Mouse (Mus musculus) midbrain, embryonic 15.5 days (tissue): Measurements from ENCODE around the gene Vegfb. TPM values are rescaled to one million over a fixed set of nuclear protein-coding genes. Genes with fewer than 3 reads are reported as not detected.

ENCODE experiments used
- ATAC-seq: fragments of 200-750 bp; cut with Nextera tagmentation; replicated peaks from 2 replicates; pipeline ENCODE4 v1.8.0; 2017; ENCODE audit warnings: moderate TSS enrichment
- H3K27ac ChIP-seq: fragments of 300-500 bp; sonication (generic); 2 replicates; pipeline ENCODE4 v1.5.1; 2015; ENCODE audit warnings: mild to moderate bottlenecking, inconsistent platforms
- H3K27me3 ChIP-seq: fragments of 300-500 bp; sonication (generic); replicated peaks from 2 replicates; pipeline ENCODE4 v1.6.1; 2015; ENCODE audit warnings: inconsistent platforms
- H3K36me3 ChIP-seq: fragments of 300-500 bp; sonication (generic); replicated peaks from 2 replicates; pipeline ENCODE4 v1.6.1; 2015; ENCODE audit warnings: inconsistent platforms
- H3K4me1 ChIP-seq: fragments of 300-500 bp; sonication (generic); 2 replicates; pipeline ENCODE4 v1.6.1; 2015; ENCODE audit warnings: inconsistent platforms
- H3K4me2 ChIP-seq: fragments of 300-500 bp; sonication (generic); 2 replicates; pipeline ENCODE4 v1.6.1; 2015; ENCODE audit warnings: inconsistent platforms, mild to moderate bottlenecking, moderate library complexity
- H3K4me3 ChIP-seq: fragments of 300-500 bp; sonication (generic); 2 replicates; pipeline ENCODE4 v1.5.1; 2015; ENCODE audit warnings: mild to moderate bottlenecking, inconsistent platforms
- H3K9ac ChIP-seq: fragments of 300-500 bp; sonication (generic); 2 replicates; pipeline ENCODE4 v1.6.1; 2015; ENCODE audit warnings: mild to moderate bottlenecking, inconsistent platforms
- H3K9me3 ChIP-seq: fragments of 300-500 bp; sonication (generic); 2 replicates; pipeline ENCODE4 v1.6.1; 2016; ENCODE audit warnings: inconsistent platforms
- WGBS: fragments of 180-500 bp; shearing (Covaris S2); methylation state at CpG from one replicate; pipeline ENCODE4 v1.1.7; 2015; ENCODE audit warnings: mixed read lengths; 5-methylcytosine and 5-hydroxymethylcytosine counted together
- polyA plus RNA-seq: library from polyadenylated mRNA; unstranded; fragments of >200 nt; fragmentation: Nextera tagmentation; extraction: Ambion mirVana; gene quantifications from 2 replicates; pipeline ENCODE4 v1.2.1, GENCODE M21; 2015

The Vegfb gene
- polyA plus RNA-seq, 1 experiment from 2014 or later: 47.9 TPM

DNA sequence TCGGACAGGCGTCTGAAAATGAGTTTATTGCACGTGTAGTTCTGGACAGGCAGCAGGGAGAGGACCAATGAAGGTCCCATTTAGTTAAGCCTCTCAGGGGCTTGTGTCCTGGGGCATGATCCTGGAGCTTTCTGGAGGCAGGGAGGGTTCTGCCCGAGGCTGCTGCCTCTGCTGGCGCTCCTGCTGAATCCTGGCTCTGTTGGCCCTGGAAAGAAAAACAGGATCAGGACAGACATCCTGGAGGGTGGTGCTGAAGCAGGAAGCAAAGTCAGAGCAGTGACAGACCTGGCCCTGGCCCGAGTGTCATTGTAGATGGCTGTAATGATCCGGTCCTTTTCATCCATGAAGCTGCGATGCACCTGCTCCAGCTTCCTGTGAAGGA, 444 bp upstream of the Vegfb start:
- peak overlapping the region; percentile 79 for H3K9ac ChIP-seq
- H3K27ac ChIP-seq: peak overlapping the region; percentile 79
- H3K9me3 ChIP-seq: no peaks in the 10 kb centered on the region
- H3K4me3 ChIP-seq: peak overlapping the region; percentile 68
- no peaks in the 10 kb centered on the region for H3K36me3 ChIP-seq
- no peaks in the 10 kb centered on the region for H3K27me3 ChIP-seq
- WGBS: 1% methylated on average over 8 of the region's 8 CpGs
- ATAC-seq: no peak
- peak overlapping the region; percentile 88 for H3K4me2 ChIP-seq
- H3K4me1 ChIP-seq: peaks cover 31% of the 10 kb centered on the region

DNA sequence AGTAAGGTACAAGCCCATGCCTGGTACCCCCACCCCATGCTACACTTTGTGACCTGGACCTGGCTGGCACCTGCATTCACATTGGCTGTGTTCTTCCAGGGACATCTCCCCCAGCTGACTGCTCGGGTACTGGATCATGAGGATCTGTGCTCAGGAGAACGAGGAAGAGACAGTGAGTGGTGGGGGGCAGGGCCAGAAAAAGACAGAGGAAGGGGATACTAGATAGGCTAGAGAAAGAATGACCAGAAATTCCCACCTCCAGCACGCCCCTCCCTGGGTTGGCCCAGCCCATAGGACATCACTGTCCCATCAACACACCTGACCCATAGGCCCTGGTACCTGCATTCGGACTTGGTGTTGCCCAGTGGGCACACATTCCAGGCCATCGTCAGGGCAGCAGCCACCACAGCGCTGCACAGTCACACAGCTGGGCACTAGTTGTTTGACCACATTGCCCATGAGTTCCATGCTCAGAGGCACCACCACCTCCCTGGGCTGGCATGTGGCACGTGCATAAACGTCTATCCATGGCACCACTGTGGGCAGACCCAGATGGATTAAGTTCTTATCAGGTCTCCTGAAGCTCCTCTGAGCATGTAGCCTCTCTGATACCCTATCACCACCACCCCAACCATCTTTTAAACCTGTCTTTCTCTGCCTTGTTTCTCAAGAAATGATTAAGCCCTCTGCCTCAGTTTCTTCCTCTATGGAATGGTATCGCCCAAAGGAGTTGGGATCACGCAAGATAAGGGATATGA, 1.3 kb downstream of the Vegfb start:
- 81% methylated on average over 10 of the region's 10 CpGs for WGBS

DNA sequence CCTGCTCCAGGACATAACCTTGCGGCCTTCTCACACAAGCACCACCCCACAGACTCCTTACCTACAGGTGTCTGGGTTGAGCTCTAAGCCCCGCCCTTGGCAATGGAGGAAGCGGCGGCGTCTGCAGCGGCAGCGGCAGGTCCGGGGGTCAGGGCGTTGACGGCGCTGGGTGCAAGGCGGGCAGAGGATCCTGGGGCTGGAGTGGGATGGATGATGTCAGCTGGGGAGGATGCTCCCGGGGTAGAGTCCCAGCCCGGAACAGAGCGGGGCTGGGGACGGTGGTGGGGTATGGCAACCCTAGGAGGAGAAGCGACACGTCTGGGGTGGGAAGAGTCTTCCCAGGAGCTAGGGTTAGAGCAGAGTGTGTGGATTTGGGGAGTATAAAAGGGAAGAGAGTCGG, 2.2 kb downstream of the Vegfb start:
- Histone ChIP-seq H3K4me3 (no peak overlapping the region), H3K4me1 (peaks cover 27% of the 10 kb centered on the region), H3K9me3 (no peaks in the 10 kb centered on the region), H3K27me3 (no peaks in the 10 kb centered on the region), H3K27ac (no peak overlapping the region), H3K36me3 (no peaks in the 10 kb centered on the region), H3K9ac (no peak overlapping the region), H3K4me2 (no peak overlapping the region)
- ATAC-seq: no peak
- WGBS: 87% methylated on average over 19 of the region's 19 CpGs

More for the DNA sequence above, 1.3 kb downstream of the Vegfb start:
- H3K4me2 ChIP-seq: peak overlapping the region; percentile 88
- H3K9ac ChIP-seq: 0 out of 2 replicates have a peak overlapping the region, but pooled peaks have one; percentile 79
- no peaks in the 10 kb centered on the region for H3K27me3 ChIP-seq
- H3K36me3 ChIP-seq: no peaks in the 10 kb centered on the region
- H3K4me3 ChIP-seq: peak overlapping the region; percentile 68
- no peaks in the 10 kb centered on the region for H3K9me3 ChIP-seq
- peaks cover 21% of the 10 kb centered on the region for H3K4me1 ChIP-seq
- H3K27ac ChIP-seq: no peak overlapping the region
- ATAC-seq: no peak; the same call in 1 of the 2 replicates

DNA sequence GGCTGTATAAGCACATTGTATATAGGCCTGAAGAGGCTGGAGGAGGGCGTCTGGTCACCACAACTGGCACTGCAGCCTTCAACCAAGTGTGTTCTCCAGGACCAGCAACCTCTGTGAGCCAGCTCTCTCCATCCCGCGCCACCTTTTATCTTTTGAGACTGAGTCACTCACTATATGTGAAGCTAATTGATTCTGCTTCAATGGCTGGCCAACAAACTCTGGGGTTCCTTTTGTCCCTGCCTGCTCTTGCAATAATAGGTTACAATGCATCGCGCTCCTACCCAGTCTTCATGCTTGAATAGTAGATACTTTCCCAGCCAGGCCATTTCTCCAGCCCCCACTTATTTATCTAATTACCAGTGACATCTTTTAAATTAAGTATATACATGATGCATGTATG, 3.8 kb downstream of the Vegfb start:
- H3K4me2 ChIP-seq: no peak overlapping the region
- H3K27me3 ChIP-seq: no peaks in the 10 kb centered on the region
- 63% methylated on average over 5 of the region's 5 CpGs for WGBS
- no peak overlapping the region for H3K27ac ChIP-seq
- ATAC-seq: no peak
- peaks cover 36% of the 10 kb centered on the region for H3K4me1 ChIP-seq
- no peaks in the 10 kb centered on the region for H3K9me3 ChIP-seq
- no peak overlapping the region for H3K4me3 ChIP-seq
- H3K9ac ChIP-seq: no peak overlapping the region
- H3K36me3 ChIP-seq: no peaks in the 10 kb centered on the region

DNA sequence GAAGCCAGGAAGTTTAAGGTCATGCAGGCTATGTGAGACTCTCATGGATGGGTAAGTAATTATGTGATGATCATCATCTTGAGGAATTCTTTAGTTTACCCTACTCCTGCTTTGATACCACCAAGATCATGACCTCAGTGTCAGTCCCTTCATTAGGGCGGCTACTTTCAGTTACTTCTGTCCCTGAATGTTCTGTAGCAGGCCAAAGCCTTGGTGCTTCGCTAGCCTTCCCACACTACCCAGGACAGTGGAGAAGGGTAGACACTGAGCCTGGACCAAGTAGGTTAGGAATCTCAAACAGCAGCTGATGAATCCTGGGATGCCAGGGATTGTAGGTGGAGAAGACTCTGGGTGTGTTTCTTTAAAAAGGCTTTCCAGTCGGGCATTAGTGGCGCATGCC, 6.0 kb downstream of the Vegfb start:
- no peak overlapping the region for H3K9ac ChIP-seq
- H3K27ac ChIP-seq: no peak overlapping the region
- 89% methylated on average over 4 of the region's 4 CpGs for WGBS
- 0 out of 2 replicates have a peak overlapping the region, but pooled peaks have one; percentile 80 for H3K4me2 ChIP-seq
- ATAC-seq: no peak
- no peaks in the 10 kb centered on the region for H3K27me3 ChIP-seq
- H3K36me3 ChIP-seq: peaks cover 12% of the 10 kb centered on the region
- no peak overlapping the region for H3K4me3 ChIP-seq
- H3K4me1 ChIP-seq: peaks cover 42% of the 10 kb centered on the region
- H3K9me3 ChIP-seq: no peaks in the 10 kb centered on the region

DNA sequence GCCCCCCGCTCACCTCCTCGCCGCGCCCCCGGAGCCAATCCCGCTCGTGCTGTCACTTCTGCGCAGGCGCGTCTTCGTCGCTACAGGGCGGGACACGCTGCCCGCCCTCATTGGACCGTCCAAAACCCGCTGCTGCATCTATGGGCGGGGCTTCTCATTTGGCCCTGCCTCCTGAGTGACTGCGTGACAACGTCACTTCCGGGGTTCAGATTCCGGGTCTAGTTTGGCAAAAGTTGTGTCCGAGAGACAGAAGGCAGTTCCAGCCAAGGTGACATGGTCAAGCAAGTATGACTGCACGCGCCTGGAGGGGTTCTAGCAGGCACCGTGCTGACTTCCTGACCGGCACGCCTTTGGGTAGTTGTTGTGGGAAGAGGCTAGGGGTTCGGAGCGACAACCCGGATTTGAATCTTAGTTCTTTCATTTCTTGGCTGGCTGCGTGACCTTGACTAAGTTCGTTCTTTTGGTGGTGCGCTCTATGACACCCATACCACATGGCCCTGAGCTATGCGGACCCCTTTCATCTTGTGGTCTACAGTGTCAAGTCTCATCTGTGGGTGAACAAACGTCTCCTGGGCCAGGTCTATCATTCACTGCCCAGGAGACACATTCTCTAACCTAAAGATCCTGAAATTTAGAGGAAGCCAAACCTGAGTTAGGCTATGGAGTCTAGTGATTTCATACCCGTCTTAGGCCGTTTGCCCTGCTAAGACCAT, 6.9 kb downstream of the Vegfb start, which contains the start of gene Fkbp2:
TSS of gene Fkbp2 (minus strand) at position 121 of the 713 bp plus-strand sequence.
- WGBS: 2% methylated on average over 38 of the region's 38 CpGs
- no peaks in the 10 kb centered on the region for H3K9me3 ChIP-seq
- peak within 1 kb of the TSS; percentile 50 for H3K4me3 ChIP-seq
- H3K9ac ChIP-seq: peak within 1 kb of the TSS; percentile 64
- ATAC-seq: peak; percentile 90
- peak within 1 kb of the TSS; percentile 91 for H3K27ac ChIP-seq
- peaks cover 12% of the 10 kb centered on the region for H3K36me3 ChIP-seq
- H3K4me1 ChIP-seq: peaks cover 43% of the 10 kb centered on the region
- H3K4me2 ChIP-seq: peak within 1 kb of the TSS; percentile 80
- H3K27me3 ChIP-seq: no peaks in the 10 kb centered on the region

DNA sequence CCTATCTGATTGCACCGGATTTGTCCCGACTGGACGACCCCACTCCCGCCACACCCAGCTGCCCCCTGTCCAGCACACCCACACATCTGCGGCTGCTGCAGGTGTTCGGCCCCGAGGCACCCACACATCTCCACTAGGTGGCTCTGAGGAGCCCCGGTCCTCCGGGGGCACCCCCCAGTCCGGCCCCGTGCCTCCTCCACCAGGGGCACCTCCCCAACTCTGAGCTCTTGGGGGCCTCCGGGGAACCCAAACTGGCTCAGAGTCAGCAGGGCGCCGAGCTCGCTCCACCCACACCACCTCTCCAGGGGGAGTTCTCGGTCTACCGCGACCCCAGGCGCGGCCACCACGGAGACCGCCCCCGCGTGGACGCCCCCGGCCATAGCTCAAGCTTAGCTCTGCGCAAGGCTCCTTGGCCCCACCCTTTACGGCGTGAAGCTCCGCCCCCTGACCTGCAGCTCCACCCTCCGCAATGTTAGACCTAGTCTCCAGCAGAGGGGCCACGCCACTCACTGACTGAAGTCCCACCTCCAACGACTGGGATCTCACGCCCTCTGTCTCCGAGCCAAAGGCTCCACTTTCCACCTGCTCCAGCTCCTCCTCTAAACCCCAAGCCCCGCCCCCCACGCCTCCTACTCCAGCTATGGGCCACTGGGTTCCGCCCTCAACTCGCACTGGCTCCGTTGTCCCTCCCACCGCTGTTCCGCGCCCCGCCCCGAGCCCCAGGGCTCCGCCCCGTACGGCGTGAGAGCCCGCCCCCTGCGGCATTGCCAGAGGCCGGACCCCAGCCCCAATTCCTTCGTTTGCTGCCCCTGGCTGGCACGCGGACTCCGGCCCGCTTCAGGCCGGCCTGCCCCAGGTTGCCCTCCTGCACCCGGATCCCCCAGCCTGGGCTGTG, 7.7 kb downstream of the Vegfb start:
- peak overlapping the region; percentile 91 for H3K27ac ChIP-seq
- H3K4me3 ChIP-seq: peak overlapping the region; percentile 50
- H3K27me3 ChIP-seq: no peaks in the 10 kb centered on the region
- peak; percentile 90 for ATAC-seq
- under 1% methylated on average over 59 of the region's 59 CpGs for WGBS
- peaks cover 12% of the 10 kb centered on the region for H3K36me3 ChIP-seq
- H3K4me2 ChIP-seq: peak overlapping the region; percentile 80
- H3K9me3 ChIP-seq: no peaks in the 10 kb centered on the region
- H3K9ac ChIP-seq: peak overlapping the region; percentile 64
- peaks cover 43% of the 10 kb centered on the region for H3K4me1 ChIP-seq

DNA sequence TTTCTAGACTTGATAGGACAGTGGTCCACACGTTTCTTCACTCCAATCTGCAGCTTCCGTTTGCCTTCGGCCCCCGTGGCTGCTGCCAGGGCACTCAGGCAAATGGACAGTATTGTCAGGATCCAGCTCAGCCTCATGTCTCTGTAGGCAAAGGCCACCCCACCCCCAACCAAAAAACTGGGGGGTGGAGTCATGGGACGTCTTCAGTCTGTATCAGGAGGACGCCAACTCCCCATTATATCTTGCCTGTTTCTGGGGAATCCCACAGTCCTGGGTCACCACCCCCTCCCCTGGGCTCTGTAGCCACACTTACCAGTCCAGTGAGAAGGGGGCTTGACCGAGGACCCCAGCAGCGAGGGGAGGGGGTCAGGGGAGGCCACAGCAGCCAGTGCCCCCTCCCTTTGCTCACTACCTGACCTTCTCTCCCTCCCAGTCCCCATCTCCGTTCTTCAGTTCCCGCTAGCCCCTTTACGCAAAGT, 8.4 kb downstream of the Vegfb start:
- 8% methylated on average over 11 of the region's 11 CpGs for WGBS
- Histone ChIP-seq H3K9ac (peak overlapping the region; percentile 64), H3K27me3 (no peaks in the 10 kb centered on the region), H3K4me3 (peak overlapping the region; percentile 50), H3K4me1 (peaks cover 44% of the 10 kb centered on the region), H3K9me3 (no peaks in the 10 kb centered on the region), H3K4me2 (peak overlapping the region; percentile 80), H3K27ac (peak overlapping the region; percentile 91), H3K36me3 (peaks cover 12% of the 10 kb centered on the region)
- peak; percentile 0; the same call in 1 of the 2 replicates for ATAC-seq

DNA sequence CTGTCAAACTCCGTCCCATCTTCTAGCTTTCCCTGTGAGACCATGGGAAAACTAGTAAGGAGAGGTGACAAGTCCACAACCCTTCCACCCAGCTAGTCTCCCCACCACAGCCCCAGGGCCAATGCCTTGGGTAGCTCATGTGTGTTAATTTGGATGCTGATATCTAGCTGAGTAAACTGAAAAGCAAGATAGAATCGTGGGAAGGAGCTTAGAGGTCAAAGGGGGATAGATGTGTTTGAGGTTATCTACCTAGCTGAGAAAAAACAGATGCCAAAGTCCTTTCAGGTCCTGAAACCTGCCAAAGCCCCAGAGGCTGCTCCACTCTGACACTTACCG, 8.8 kb downstream of the Vegfb start:
- peak overlapping the region; percentile 91 for H3K27ac ChIP-seq
- H3K36me3 ChIP-seq: peaks cover 12% of the 10 kb centered on the region
- peak overlapping the region; percentile 64; the same call in 1 of the 2 replicates for H3K9ac ChIP-seq
- no peak for ATAC-seq
- H3K4me2 ChIP-seq: peak overlapping the region; percentile 80
- 49% methylated on average over 3 of the region's 3 CpGs for WGBS
- no peaks in the 10 kb centered on the region for H3K27me3 ChIP-seq
- H3K4me1 ChIP-seq: peaks cover 48% of the 10 kb centered on the region
- no peaks in the 10 kb centered on the region for H3K9me3 ChIP-seq
- H3K4me3 ChIP-seq: peak overlapping the region; percentile 50

DNA sequence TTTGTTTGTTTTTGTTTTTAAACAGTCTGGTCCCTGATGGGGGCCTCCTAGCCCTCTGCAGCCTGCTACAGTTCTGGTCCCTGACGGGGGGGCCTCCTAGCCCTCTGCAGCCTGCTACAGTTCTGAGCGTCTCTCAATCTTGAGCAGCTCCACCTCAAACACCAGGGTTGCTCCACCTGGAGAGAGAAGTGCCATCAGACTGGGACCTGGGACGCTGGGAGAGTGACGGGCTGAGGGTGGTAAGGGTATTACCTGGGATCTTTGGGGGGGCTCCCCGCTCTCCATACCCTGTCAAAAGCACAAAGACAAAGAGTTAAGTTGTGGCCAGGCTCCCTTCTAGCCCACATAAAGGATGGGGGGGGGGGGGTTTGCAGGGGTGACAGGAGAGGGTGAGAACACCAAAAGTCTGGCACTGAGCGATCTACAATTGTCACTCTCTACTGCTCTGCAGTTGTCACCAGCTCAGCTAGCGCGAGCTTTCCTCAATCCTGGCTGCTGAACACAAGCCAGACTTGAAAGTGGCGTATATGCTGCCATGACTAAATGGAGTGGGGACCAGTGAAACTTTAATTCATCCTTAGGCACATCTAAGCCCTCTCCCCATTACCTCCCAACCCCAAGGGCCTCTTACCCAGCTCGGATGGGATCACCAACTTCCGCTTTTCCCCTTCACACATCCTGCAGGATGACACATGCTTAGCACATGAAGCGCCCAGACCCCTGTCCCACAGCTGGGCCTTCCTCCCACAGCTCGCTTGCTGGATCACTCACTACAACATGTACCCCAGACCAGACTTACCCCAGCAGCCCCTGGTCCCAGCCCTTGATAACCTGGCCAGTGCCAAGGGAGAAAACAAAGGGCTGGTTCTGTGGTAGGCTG, 9.5 kb downstream of the Vegfb start:
- WGBS: 77% methylated on average over 13 of the region's 13 CpGs
- peak overlapping the region; percentile 50 for H3K4me3 ChIP-seq
- ATAC-seq: no peak
- H3K9me3 ChIP-seq: no peaks in the 10 kb centered on the region
- H3K4me2 ChIP-seq: peak overlapping the region; percentile 80
- H3K27me3 ChIP-seq: no peaks in the 10 kb centered on the region
- H3K4me1 ChIP-seq: peaks cover 48% of the 10 kb centered on the region
- peaks cover 12% of the 10 kb centered on the region for H3K36me3 ChIP-seq
- peak overlapping the region; percentile 18; the same call in 1 of the 2 replicates for H3K9ac ChIP-seq
- H3K27ac ChIP-seq: peak overlapping the region; percentile 91
